Mouse (Mus musculus) forebrain, postnatal 0 days (tissue): Measurements from ENCODE around the gene Pcp4. TPM values are rescaled to one million over a fixed set of nuclear protein-coding genes. Genes with fewer than 3 reads are reported as not detected.

Source experiments
- ATAC-seq: fragments of 200-750 bp; cut with Nextera tagmentation; 2 replicates; pipeline ENCODE4 v1.8.0; 2017; ENCODE audit warnings: mild to moderate bottlenecking, moderate library complexity
- DNase-seq: peaks from one replicate; pipeline ENCODE4 v3.0.0-alpha.2; 2015
- H3K27ac ChIP-seq: fragments of 300-500 bp; sonication (generic); 2 replicates; pipeline ENCODE4 v1.5.1; 2014; ENCODE audit warnings: low read depth, mild to moderate bottlenecking, antibody characterized with exemption, low read length, moderate library complexity, mixed read lengths
- H3K27me3 ChIP-seq: fragments of 300-500 bp; sonication (generic); 2 replicates; pipeline ENCODE4 v1.6.1; 2014; ENCODE audit warnings: mild to moderate bottlenecking, low read length, mixed read lengths; ENCODE audit not compliant: insufficient read depth
- H3K36me3 ChIP-seq: fragments of 300-500 bp; sonication (generic); 2 replicates; pipeline ENCODE4 v1.6.1; 2014; ENCODE audit warnings: mild to moderate bottlenecking, moderate library complexity; ENCODE audit not compliant: insufficient read depth
- H3K4me1 ChIP-seq: fragments of 300-500 bp; sonication (generic); 2 replicates; pipeline ENCODE4 v1.6.1; 2014; ENCODE audit warnings: antibody characterized with exemption; ENCODE audit not compliant: insufficient read depth
- H3K4me2 ChIP-seq: fragments of 300-500 bp; sonication (generic); 2 replicates; pipeline ENCODE4 v1.6.1; 2014; ENCODE audit warnings: low read depth, mild to moderate bottlenecking, moderate library complexity
- H3K4me3 ChIP-seq: fragments of 300-500 bp; sonication (generic); 2 replicates; pipeline ENCODE4 v1.5.1; 2014; ENCODE audit warnings: low read depth, low read length, mixed read lengths
- H3K9ac ChIP-seq: fragments of 300-500 bp; sonication (generic); 2 replicates; pipeline ENCODE4 v1.6.1; 2014; ENCODE audit warnings: mild to moderate bottlenecking
- H3K9me3 ChIP-seq: fragments of 300-500 bp; sonication (generic); 2 replicates; pipeline ENCODE4 v1.6.1; 2016; ENCODE audit warnings: low read length
- CTCF ChIP-seq: sonication (generic); IDR thresholded peaks from 2 replicates; pipeline ENCODE4 v1.5.1; 2016; ENCODE audit warnings: antibody characterized with exemption, control low read depth, low read depth
- WGBS: fragments of 180-500 bp; shearing (Covaris S2); extraction: QIAGEN DNeasy Blood & Tissue Kit; methylation state at CpG from one replicate; pipeline ENCODE4 v1.1.7; 2014; 5-methylcytosine and 5-hydroxymethylcytosine counted together
- polyA plus RNA-seq: library from polyadenylated mRNA; unstranded; fragments of >200 nt; fragmentation: Nextera tagmentation; extraction: Ambion mirVana; gene quantifications from 2 replicates; pipeline ENCODE4 v1.2.1, GENCODE M21; 2015
- total RNA-seq: library from RNA; depleted of rRNA; stranded (reverse); fragments of >200 nt; gene quantifications from 2 replicates; pipeline ENCODE4 v1.2.3, GENCODE M21; 2014

Pcp4 gene
- total and polyA plus RNA-seq, 2 experiments from 2014 or later: 179 to 400 TPM

- H3K27me3 ChIP-seq: no peaks in the 10 kb centered on the region
- H3K9ac ChIP-seq: no peak overlapping the region
- 95% methylated on average over 2 of the region's 2 CpGs for WGBS
- no peaks in the 10 kb centered on the region for H3K36me3 ChIP-seq
- H3K9me3 ChIP-seq: no peaks in the 10 kb centered on the region
- no peak for TF ChIP-seq CTCF
- H3K27ac ChIP-seq: no peak overlapping the region
- H3K4me1 ChIP-seq: no peaks in the 10 kb centered on the region
- no peak overlapping the region for H3K4me3 ChIP-seq
- H3K4me2 ChIP-seq: no peak overlapping the region
- DNase-seq: no peak
- no peak for ATAC-seq
Observed at GRCm38 (mm10) chr16:96459356-96459755, 8.1 kb upstream of the Pcp4 start.

GRCm38 (mm10) chr16:96460788-96461187, 6.6 kb upstream of the Pcp4 start:
- DNase-seq (no peak), ATAC-seq (no peak)
- H3K9ac ChIP-seq: no peak overlapping the region
- no peaks in the 10 kb centered on the region for H3K36me3 ChIP-seq
- H3K4me3 ChIP-seq: no peak overlapping the region
- no peak overlapping the region for H3K4me2 ChIP-seq
- no peak overlapping the region for H3K27ac ChIP-seq
- no peaks in the 10 kb centered on the region for H3K9me3 ChIP-seq
- H3K4me1 ChIP-seq: no peaks in the 10 kb centered on the region
- no peaks in the 10 kb centered on the region for H3K27me3 ChIP-seq
- no peak for TF ChIP-seq CTCF
- 19% methylated on average over 3 of the region's 3 CpGs for WGBS

DNA sequence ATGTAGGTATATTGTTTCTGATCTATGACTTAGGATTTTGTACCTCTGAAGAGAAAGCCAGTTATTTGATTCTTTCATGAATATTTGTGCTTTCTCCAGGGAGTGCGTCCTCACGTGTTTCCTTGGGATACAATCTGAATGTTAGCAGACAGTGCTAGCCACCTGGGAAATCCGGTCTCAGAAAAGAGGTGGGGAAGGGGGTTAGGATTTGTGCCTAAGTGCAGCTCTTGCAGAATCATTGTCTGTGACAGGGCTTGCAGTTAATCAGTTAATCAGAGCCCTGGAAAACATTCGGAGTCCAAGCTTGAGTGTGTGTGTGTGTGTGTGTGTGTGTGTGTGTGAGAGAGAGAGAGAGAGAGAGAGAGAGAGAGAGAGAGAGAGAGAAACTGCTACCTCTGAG, 605 bp downstream of the Pcp4 start:
- H3K9ac ChIP-seq: no peak overlapping the region

DNA sequence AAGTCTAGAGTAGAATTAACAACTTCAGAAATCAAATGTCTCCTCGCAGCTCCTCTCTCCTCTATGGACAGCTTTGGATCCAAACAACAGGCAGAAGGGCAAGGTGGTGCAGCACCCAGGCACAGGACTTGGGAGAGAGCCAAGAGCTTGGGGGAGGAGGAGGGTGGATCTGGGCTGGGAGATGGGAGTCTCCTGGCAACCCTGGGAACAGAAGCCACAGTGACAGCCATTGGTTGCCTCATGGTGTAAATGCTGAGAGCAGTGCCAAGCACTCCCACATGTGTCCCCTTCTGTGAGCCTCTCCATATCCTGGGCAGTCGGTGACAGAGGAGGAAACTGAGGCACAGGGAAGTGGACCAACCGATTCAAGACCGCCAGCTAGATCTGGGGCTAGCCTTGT, 1.3 kb downstream of the Pcp4 start:
- Histone ChIP-seq H3K27me3 (no peaks in the 10 kb centered on the region), H3K9me3 (no peaks in the 10 kb centered on the region), H3K27ac (no peak overlapping the region), H3K9ac (no peak overlapping the region), H3K4me1 (peaks cover 5% of the 10 kb centered on the region), H3K4me2 (peak overlapping the region; percentile 39), H3K36me3 (no peaks in the 10 kb centered on the region), H3K4me3 (no peak overlapping the region)
- DNase-seq (peak; percentile 82), ATAC-seq (peak; percentile 75)
- WGBS: 48% methylated on average over 4 of the region's 4 CpGs
- TF ChIP-seq CTCF: no peak

More for the DNA sequence above, 605 bp downstream of the Pcp4 start:
- Histone ChIP-seq H3K4me2 (peak overlapping the region; percentile 39), H3K4me1 (peaks cover 5% of the 10 kb centered on the region), H3K9me3 (no peaks in the 10 kb centered on the region), H3K27me3 (no peaks in the 10 kb centered on the region), H3K36me3 (no peaks in the 10 kb centered on the region), H3K4me3 (peak overlapping the region; percentile 25), H3K27ac (no peak overlapping the region)
- 29% methylated on average over 4 of the region's 4 CpGs for WGBS
- peak; percentile 33 for DNase-seq
- ATAC-seq: peak; percentile 12; the same call in 1 of the 2 replicates
- no peak for TF ChIP-seq CTCF

DNA sequence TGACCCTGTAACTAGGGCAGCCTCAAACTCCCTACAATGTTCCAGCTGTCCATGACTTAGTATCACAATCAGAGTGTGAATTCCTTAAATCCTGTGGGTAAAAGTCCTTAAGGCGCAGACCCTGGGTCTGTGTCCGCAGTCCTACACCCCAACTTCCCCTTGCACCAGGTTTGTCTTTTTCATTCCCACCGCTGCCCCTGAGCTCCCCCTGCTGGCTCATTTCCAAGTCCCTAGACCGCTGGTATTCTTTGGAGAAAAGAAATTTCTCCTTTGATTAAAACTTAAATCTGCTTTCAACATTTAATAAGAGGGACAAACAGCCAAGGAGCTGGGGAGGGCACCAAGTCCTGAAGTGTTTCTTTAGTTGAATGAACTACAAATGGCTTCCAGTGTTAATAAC, 2.2 kb downstream of the Pcp4 start:
- Histone ChIP-seq H3K4me2 (peak overlapping the region; percentile 39), H3K9me3 (no peaks in the 10 kb centered on the region), H3K4me3 (no peak overlapping the region), H3K36me3 (no peaks in the 10 kb centered on the region), H3K4me1 (peaks cover 5% of the 10 kb centered on the region), H3K27me3 (no peaks in the 10 kb centered on the region), H3K9ac (no peak overlapping the region), H3K27ac (no peak overlapping the region)
- TF ChIP-seq CTCF: peak; percentile 35; the same call in 1 of the 2 replicates
- no peak for ATAC-seq
- DNase-seq: no peak
- 38% methylated on average over 4 of the region's 4 CpGs for WGBS

DNA sequence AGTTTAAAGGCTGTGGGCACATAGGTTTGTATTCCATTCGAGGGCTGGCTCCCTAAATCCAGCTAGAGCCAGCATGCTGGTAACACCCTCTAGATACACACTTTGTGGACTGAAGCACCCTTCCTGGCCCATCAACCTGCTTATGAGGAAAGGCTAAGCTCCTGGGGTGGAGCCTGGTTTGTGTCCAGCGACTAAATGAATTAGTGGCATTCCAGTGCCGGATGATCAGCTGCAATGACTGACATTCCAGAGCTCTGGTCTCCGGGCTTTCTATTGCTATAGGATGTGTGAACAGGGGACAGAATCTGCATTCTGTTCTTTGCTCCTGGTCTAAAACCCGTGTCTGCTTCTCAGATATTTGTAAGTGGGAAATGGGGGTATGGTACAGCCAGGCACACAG, 5.0 kb downstream of the Pcp4 start:
- 30% methylated on average over 5 of the region's 5 CpGs for WGBS
- peak overlapping the region; percentile 26 for H3K4me2 ChIP-seq
- TF ChIP-seq CTCF: no peak
- peak overlapping the region; percentile 18; the same call in 1 of the 2 replicates for H3K9ac ChIP-seq
- no peak overlapping the region for H3K27ac ChIP-seq
- ATAC-seq (no peak), DNase-seq (no peak)
- no peaks in the 10 kb centered on the region for H3K27me3 ChIP-seq
- H3K4me1 ChIP-seq: peaks cover 5% of the 10 kb centered on the region
- no peaks in the 10 kb centered on the region for H3K36me3 ChIP-seq
- no peaks in the 10 kb centered on the region for H3K9me3 ChIP-seq
- no peak overlapping the region for H3K4me3 ChIP-seq

DNA sequence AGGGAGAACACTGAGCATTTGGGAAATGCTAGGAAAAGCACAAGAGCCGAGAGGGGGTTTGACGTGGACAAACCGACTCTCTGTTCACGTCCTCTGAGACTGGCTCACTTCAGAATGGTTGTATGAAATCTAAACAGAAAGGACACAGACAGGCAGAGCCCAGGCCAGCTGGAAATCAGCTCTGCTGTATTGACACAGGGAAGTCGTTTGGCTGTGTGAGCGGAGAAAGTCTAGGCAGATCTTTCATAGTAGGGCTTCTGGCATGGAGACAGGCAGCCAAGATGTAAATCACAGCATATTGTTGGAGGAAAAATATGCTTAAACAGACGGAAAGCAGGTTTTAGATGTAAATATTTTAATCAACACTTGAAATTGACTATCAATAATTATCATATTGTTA, 5.4 kb downstream of the Pcp4 start:
- H3K27me3 ChIP-seq: no peaks in the 10 kb centered on the region

DNA sequence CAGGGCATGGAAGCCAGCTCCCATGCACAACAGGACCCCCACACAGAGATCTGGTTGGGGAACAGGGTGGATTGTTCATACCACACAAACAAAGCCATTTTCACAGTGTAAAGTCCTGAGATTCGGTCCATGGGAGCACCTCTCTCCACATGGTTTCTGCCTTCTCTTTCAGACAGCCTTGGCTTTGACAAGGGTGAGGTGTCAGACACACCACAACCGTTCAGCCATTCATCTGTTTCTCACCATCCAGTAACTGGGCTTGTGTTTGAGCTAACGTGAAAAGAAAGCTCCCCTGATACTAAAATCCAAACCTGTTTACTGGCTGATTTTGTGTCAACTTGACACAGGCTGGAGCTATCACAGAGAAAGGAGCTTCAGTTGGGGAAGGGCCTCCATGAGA, 6.8 kb downstream of the Pcp4 start:
- H3K4me2 ChIP-seq: no peak overlapping the region

More for the DNA sequence above, 5.4 kb downstream of the Pcp4 start:
- no peak overlapping the region for H3K4me3 ChIP-seq
- 32% methylated on average over 7 of the region's 7 CpGs for WGBS
- H3K4me2 ChIP-seq: peak overlapping the region; percentile 26
- no peaks in the 10 kb centered on the region for H3K36me3 ChIP-seq
- H3K9me3 ChIP-seq: 0 out of 2 replicates have a peak, but pooled peaks cover 2% of the 10 kb centered on the region
- TF ChIP-seq CTCF: no peak
- peak overlapping the region; percentile 18; the same call in 1 of the 2 replicates for H3K9ac ChIP-seq
- ATAC-seq (peak; percentile 58), DNase-seq (peak; percentile 75)
- H3K27ac ChIP-seq: no peak overlapping the region
- H3K4me1 ChIP-seq: peaks cover 5% of the 10 kb centered on the region

More for the DNA sequence above, 6.8 kb downstream of the Pcp4 start:
- Histone ChIP-seq H3K27ac (no peak overlapping the region), H3K36me3 (no peaks in the 10 kb centered on the region), H3K9ac (no peak overlapping the region), H3K4me3 (no peak overlapping the region), H3K4me1 (peaks cover 5% of the 10 kb centered on the region), H3K27me3 (no peaks in the 10 kb centered on the region), H3K9me3 (0 out of 2 replicates have a peak, but pooled peaks cover 6% of the 10 kb centered on the region)
- no peak for TF ChIP-seq CTCF
- no peak for DNase-seq
- peak; percentile 27; the same call in 1 of the 2 replicates for ATAC-seq
- WGBS: 39% methylated on average over 3 of the region's 3 CpGs
